Mouse (Mus musculus): ENCODE measurements around the gene Pecr. TPM values are rescaled to one million over a fixed set of nuclear protein-coding genes. Genes with fewer than 3 reads are reported as not detected.
"Not testable (repeated sequence)": the region's sequence is repeated elsewhere in the genome, so short reads cannot be mapped to it uniquely, and the experiment has no call there.

Pecr gene
- total and polyA plus RNA-seq, 2 experiments, result 228 to 269 TPM

- H3K27ac ChIP-seq (replicated peaks; ENCODE audit: insufficient read depth, low read depth, low read length), result no peak overlapping the region
- 100% methylated on average over 1 of the region's 1 CpGs for WGBS
- no peaks in the 10 kb centered on the region for H3K79me2 ChIP-seq (ENCODE audit: control insufficient read depth, insufficient read depth, low read length)
- H3K36me3 ChIP-seq (ENCODE audit: control insufficient read depth, insufficient read depth, low read length), result peaks cover 2% of the 10 kb centered on the region; the same call in 1 of the 2 replicates
- TF ChIP-seq CTCF (IDR thresholded peaks at IDR 0.05; ENCODE audit: low read depth, low read length), result no peak
- no peak for TF ChIP-seq POLR2A (IDR thresholded peaks at IDR 0.05; ENCODE audit: extremely low read depth, insufficient read depth, low read length)
- no peak for DNase-seq (ENCODE audit: extremely low read depth, low read depth, low spot score)
- H3K27me3 ChIP-seq (ENCODE audit: control insufficient read depth, insufficient read depth, low read length), result no peaks in the 10 kb centered on the region
- no peak overlapping the region for H3K4me3 ChIP-seq (ENCODE audit: insufficient read depth, low read depth, low read length)
- no peaks in the 10 kb centered on the region for H3K4me1 ChIP-seq (ENCODE audit: control insufficient read depth, insufficient read depth, low read length)
- no peak overlapping the region for H3K9ac ChIP-seq (ENCODE audit: low read depth, low read length)
Measured at GRCm38 (mm10) chr1:72251806-72252205, 32.3 kb downstream of the Pecr start.

GRCm38 (mm10) chr1:72248226-72248737 lies 35.8 kb downstream of the Pecr start:
- not testable (repeated sequence) for H3K79me2 ChIP-seq (ENCODE audit: control insufficient read depth, insufficient read depth, low read length); DNase-seq (ENCODE audit: extremely low read depth, low read depth, low spot score); H3K27me3 ChIP-seq (ENCODE audit: control insufficient read depth, insufficient read depth, low read length); H3K4me3 ChIP-seq (ENCODE audit: insufficient read depth, low read depth, low read length); H3K27ac ChIP-seq (replicated peaks; ENCODE audit: insufficient read depth, low read depth, low read length); H3K36me3 ChIP-seq (ENCODE audit: control insufficient read depth, insufficient read depth, low read length); H3K9ac ChIP-seq (ENCODE audit: low read depth, low read length); H3K4me1 ChIP-seq (ENCODE audit: control insufficient read depth, insufficient read depth, low read length)
- 68% methylated on average over 9 of the region's 9 CpGs for WGBS

- no peak overlapping the region for H3K4me3 ChIP-seq (ENCODE audit: insufficient read depth, low read depth, low read length)
Measured at GRCm38 (mm10) chr1:72244317-72245036, 39.6 kb downstream of the Pecr start.

GRCm38 (mm10) chr1:72243656-72244316 lies 40.3 kb downstream of the Pecr start:
- peak overlapping the region; percentile 65 for H3K4me3 ChIP-seq (ENCODE audit: insufficient read depth, low read depth, low read length)
- H3K27ac ChIP-seq (replicated peaks; ENCODE audit: insufficient read depth, low read depth, low read length), result peak overlapping the region; percentile 89
- WGBS, result 1% methylated on average over 47 of the region's 47 CpGs
- TF ChIP-seq CTCF (IDR thresholded peaks at IDR 0.05; ENCODE audit: low read depth, low read length) (no peak), POLR2A (IDR thresholded peaks at IDR 0.05; ENCODE audit: extremely low read depth, insufficient read depth, low read length) (peak; percentile 96; the same call in 1 of the 2 replicates)
- no peaks in the 10 kb centered on the region for H3K79me2 ChIP-seq (ENCODE audit: control insufficient read depth, insufficient read depth, low read length)
- H3K27me3 ChIP-seq (ENCODE audit: control insufficient read depth, insufficient read depth, low read length), result no peaks in the 10 kb centered on the region
- H3K36me3 ChIP-seq (ENCODE audit: control insufficient read depth, insufficient read depth, low read length), result no peaks in the 10 kb centered on the region
- DNase-seq (ENCODE audit: extremely low read depth, low read depth, low spot score), result peak; percentile 85
- no peaks in the 10 kb centered on the region for H3K4me1 ChIP-seq (ENCODE audit: control insufficient read depth, insufficient read depth, low read length)
- peak overlapping the region; percentile 93 for H3K9ac ChIP-seq (ENCODE audit: low read depth, low read length)

More at GRCm38 (mm10) chr1:72244317-72245036, 39.6 kb downstream of the Pecr start:
- no peaks in the 10 kb centered on the region for H3K27me3 ChIP-seq (ENCODE audit: control insufficient read depth, insufficient read depth, low read length)
- no peak overlapping the region for H3K9ac ChIP-seq (ENCODE audit: low read depth, low read length)
- no peaks in the 10 kb centered on the region for H3K36me3 ChIP-seq (ENCODE audit: control insufficient read depth, insufficient read depth, low read length)
- DNase-seq (ENCODE audit: extremely low read depth, low read depth, low spot score), result peak; percentile 91
- no peaks in the 10 kb centered on the region for H3K79me2 ChIP-seq (ENCODE audit: control insufficient read depth, insufficient read depth, low read length)
- TF ChIP-seq CTCF (IDR thresholded peaks at IDR 0.05; ENCODE audit: low read depth, low read length) (no peak), POLR2A (IDR thresholded peaks at IDR 0.05; ENCODE audit: extremely low read depth, insufficient read depth, low read length) (peak; percentile 36; the same call in 1 of the 2 replicates)
- 3% methylated on average over 12 of the region's 12 CpGs for WGBS
- H3K4me1 ChIP-seq (ENCODE audit: control insufficient read depth, insufficient read depth, low read length), result no peaks in the 10 kb centered on the region
- no peak overlapping the region for H3K27ac ChIP-seq (replicated peaks; ENCODE audit: insufficient read depth, low read depth, low read length)

- 83% methylated on average over 5 of the region's 5 CpGs for WGBS
- Histone ChIP-seq H3K9ac (ENCODE audit: low read depth, low read length) (no peak overlapping the region), H3K36me3 (ENCODE audit: control insufficient read depth, insufficient read depth, low read length) (no peaks in the 10 kb centered on the region), H3K4me3 (ENCODE audit: insufficient read depth, low read depth, low read length) (no peak overlapping the region), H3K27ac (replicated peaks; ENCODE audit: insufficient read depth, low read depth, low read length) (no peak overlapping the region), H3K4me1 (ENCODE audit: control insufficient read depth, insufficient read depth, low read length) (no peaks in the 10 kb centered on the region), H3K79me2 (ENCODE audit: control insufficient read depth, insufficient read depth, low read length) (no peaks in the 10 kb centered on the region), H3K27me3 (ENCODE audit: control insufficient read depth, insufficient read depth, low read length) (no peaks in the 10 kb centered on the region)
- TF ChIP-seq CTCF (IDR thresholded peaks at IDR 0.05; ENCODE audit: low read depth, low read length) (no peak), POLR2A (IDR thresholded peaks at IDR 0.05; ENCODE audit: extremely low read depth, insufficient read depth, low read length) (no peak)
- peak; percentile 57 for DNase-seq (ENCODE audit: extremely low read depth, low read depth, low spot score)
Measured at GRCm38 (mm10) chr1:72242581-72243143, 41.5 kb downstream of the Pecr start.

GRCm38 (mm10) chr1:72239113-72239512 lies 45.0 kb downstream of the Pecr start:
- not testable (repeated sequence) for H3K79me2 ChIP-seq (ENCODE audit: control insufficient read depth, insufficient read depth, low read length); H3K9ac ChIP-seq (ENCODE audit: low read depth, low read length); H3K27me3 ChIP-seq (ENCODE audit: control insufficient read depth, insufficient read depth, low read length); H3K4me3 ChIP-seq (ENCODE audit: insufficient read depth, low read depth, low read length); H3K36me3 ChIP-seq (ENCODE audit: control insufficient read depth, insufficient read depth, low read length); DNase-seq (ENCODE audit: extremely low read depth, low read depth, low spot score); H3K4me1 ChIP-seq (ENCODE audit: control insufficient read depth, insufficient read depth, low read length); H3K27ac ChIP-seq (replicated peaks; ENCODE audit: insufficient read depth, low read depth, low read length)
- WGBS, result 91% methylated on average over 3 of the region's 3 CpGs
